Mouse (Mus musculus) MEL (cell line): ENCODE data around the gene Maco1.

Source experiments
- CHD1 ChIP-seq: IDR thresholded peaks from 2 replicates; pipeline ENCODE4 v1.6.1; 2012; ENCODE audit warnings: low read depth, mild to moderate bottlenecking, inconsistent platforms, low read length, improper control_type of control experiment
- CHD2 ChIP-seq: IDR thresholded peaks from 2 replicates; pipeline ENCODE4 v1.6.1; 2011; ENCODE audit warnings: low read length, improper control_type of control experiment
- CTCF ChIP-seq, 3 experiments: IDR thresholded peaks in 2 of 3; conservative IDR thresholded peaks in 1 of 3; 2 replicates each; pipeline ENCODE4 v1.5.1; 2011 to 2012; ENCODE audit warnings: low read length in 3 of 3, low read depth in 2 of 3, mild to moderate bottlenecking in 2 of 3, improper control_type of control experiment in 1 of 3, inconsistent platforms in 1 of 3, mixed read lengths in 1 of 3, moderate library complexity in 1 of 3; ENCODE audit not compliant: control insufficient read depth in 1 of 3, insufficient read depth in 1 of 3, poor library complexity in 1 of 3, severe bottlenecking in 1 of 3
- E2F4 ChIP-seq: IDR thresholded peaks from 2 replicates; pipeline ENCODE4 v1.6.1; 2011; ENCODE audit warnings: low read depth, low read length, improper control_type of control experiment, borderline replicate concordance
- EP300 ChIP-seq, 2 experiments: IDR thresholded peaks; 2 replicates each; pipeline ENCODE4 v1.6.1; 2011; ENCODE audit warnings: improper control_type of control experiment in 2 of 2, low read length in 2 of 2, low read depth in 1 of 2, mild to moderate bottlenecking in 1 of 2
- GATA1 ChIP-seq: IDR thresholded peaks from 2 replicates; pipeline ENCODE4 v1.6.1; 2011; ENCODE audit warnings: low read depth, low read length, improper control_type of control experiment
- KAT2A ChIP-seq: conservative IDR thresholded peaks from 2 replicates; pipeline ENCODE4 v1.6.1; 2012; ENCODE audit warnings: low read depth, low read length, improper control_type of control experiment, inconsistent platforms
- MAFK ChIP-seq: IDR thresholded peaks from 2 replicates; pipeline ENCODE4 v1.6.1; 2011; ENCODE audit warnings: low read depth, mild to moderate bottlenecking, low read length, improper control_type of control experiment, borderline replicate concordance
- MAX ChIP-seq: IDR thresholded peaks from 2 replicates; pipeline ENCODE4 v1.6.1; 2011; ENCODE audit warnings: low read length, improper control_type of control experiment
- MXI1 ChIP-seq: IDR thresholded peaks from 2 replicates; pipeline ENCODE4 v1.6.1; 2011; ENCODE audit warnings: mild to moderate bottlenecking, low read depth, low read length, improper control_type of control experiment
- NELFE ChIP-seq: IDR thresholded peaks from 2 replicates; pipeline ENCODE4 v1.6.1; 2011; ENCODE audit warnings: low read depth, low read length, improper control_type of control experiment
- POLR2A ChIP-seq, 2 experiments: IDR thresholded peaks; 2 replicates each; pipeline ENCODE4 v1.6.1; 2011 to 2012; ENCODE audit warnings: low read length in 2 of 2, mild to moderate bottlenecking in 2 of 2, control low read depth in 1 of 2, improper control_type of control experiment in 1 of 2, low read depth in 1 of 2, moderate library complexity in 1 of 2; ENCODE audit not compliant: control insufficient read depth in 1 of 2, insufficient read depth in 1 of 2, poor library complexity in 1 of 2
- TCF12 ChIP-seq: IDR thresholded peaks from 2 replicates; pipeline ENCODE4 v1.6.1; 2014; ENCODE audit warnings: low read depth, mild to moderate bottlenecking, inconsistent platforms, low read length, improper control_type of control experiment, moderate library complexity
- USF1 ChIP-seq: IDR thresholded peaks from 2 replicates; pipeline ENCODE4 v1.6.1; 2014; ENCODE audit warnings: low read depth, mild to moderate bottlenecking, inconsistent platforms, low read length, improper control_type of control experiment, moderate library complexity

- TF ChIP-seq CTCF (IDR thresholded peaks at IDR 0.05 in 2 of 3, conservative IDR thresholded peaks at IDR 0.05 in 1 of 3; ENCODE audit: control insufficient read depth in 1 of 3, insufficient read depth in 1 of 3, low read depth in 2 of 3, low read length in 3 of 3, poor library complexity in 1 of 3, severe bottlenecking in 1 of 3), result no peak
- TF ChIP-seq USF1, result no peak
- no peak for TF ChIP-seq GATA1
- no peak for TF ChIP-seq MAFK
- TF ChIP-seq POLR2A (IDR thresholded peaks at IDR 0.05; ENCODE audit: control insufficient read depth in 1 of 2, insufficient read depth in 1 of 2, low read depth in 1 of 2, low read length in 2 of 2, poor library complexity in 1 of 2), result 0 out of 4 replicates have a peak, but pooled peaks of 1 of the 2 experiments have one; percentile 10
- no peak for TF ChIP-seq EP300 (IDR thresholded peaks at IDR 0.05; ENCODE audit: low read depth in 1 of 2, low read length in 2 of 2)
- TF ChIP-seq NELFE, result no peak
- no peak for TF ChIP-seq CHD2
- TF ChIP-seq CHD1, result no peak
- TF ChIP-seq KAT2A, result no peak
- no peak for TF ChIP-seq E2F4
- no peak for TF ChIP-seq MAX
- no peak for TF ChIP-seq TCF12
- TF ChIP-seq MXI1, result no peak; the same call in 1 of the 2 replicates
These were observed 498 bp downstream of the Maco1 start for GRCm38 (mm10) chr4:134852438-134853255.
